Mouse (Mus musculus) lung, postnatal 0 days (tissue): ENCODE measurements around the gene Tmem132a.

Source experiments
- CTCF ChIP-seq: IDR thresholded peaks from 2 replicates; pipeline ENCODE4 v1.5.1; 2016; ENCODE audit warnings: antibody characterized with exemption, mild to moderate bottlenecking
- EP300 ChIP-seq: IDR thresholded peaks from 2 replicates; pipeline ENCODE4 v1.6.1; 2016; ENCODE audit warnings: antibody characterized with exemption, mild to moderate bottlenecking, control low read depth

DNA sequence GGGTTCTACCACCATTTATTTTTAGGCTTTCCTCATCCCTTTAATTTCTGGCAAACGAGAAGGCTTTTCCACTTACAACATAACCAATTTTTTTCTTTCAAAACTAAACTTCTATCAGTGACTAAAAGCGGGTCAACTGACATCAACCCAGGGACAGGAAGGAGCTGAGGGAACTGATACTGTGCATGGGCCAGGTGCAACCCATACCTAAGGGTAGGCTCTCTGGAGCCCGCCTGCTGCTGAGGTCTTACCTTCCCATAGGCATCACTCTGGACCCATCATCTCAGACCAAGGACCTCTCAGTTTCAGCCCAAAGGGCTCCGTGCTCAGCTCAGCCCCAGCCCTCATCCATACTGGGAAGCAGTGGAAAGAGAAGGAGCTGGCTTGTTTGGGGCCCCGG lies 41.4 kb downstream of the Tmem132a start:
- TF ChIP-seq CTCF (no peak), EP300 (no peak)
